ENCODE assay signal across 8 mouse cellular contexts in the genomic region with DNA sequence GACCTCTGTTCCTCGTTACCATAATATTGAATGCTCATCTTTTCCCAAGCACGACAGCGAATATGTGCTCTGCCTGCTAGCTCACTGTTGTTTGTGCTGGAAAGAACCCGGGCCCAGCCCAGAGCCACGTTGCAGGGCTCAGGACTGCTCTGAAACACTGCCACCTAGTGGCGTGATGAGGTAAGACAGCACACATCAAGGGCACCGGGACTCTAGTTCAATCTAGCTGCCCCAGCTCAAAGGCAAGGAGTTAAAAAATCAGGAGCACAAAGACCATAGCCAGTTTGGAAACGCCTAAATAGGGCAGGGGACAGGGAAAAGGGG. TPM values are rescaled to one million over a fixed set of nuclear protein-coding genes. Genes with fewer than 3 reads are reported as not detected.
DNase-seq lines count a peak whose midpoint lies in the region; ATAC-seq lines count a peak whose summit lies in the region.

No protein-coding gene starts in this region.

- 0% methylated on average over 8 of the region's 8 CpGs for WGBS in intestine, embryonic 14.5 days

- ATAC-seq in intestine, embryonic 14.5 days (replicated peaks; ENCODE audit: low FRiP score, low TSS enrichment, low read depth) = peak; percentile 71
- peak; percentile 80 for ATAC-seq in megakaryocyte-erythroid progenitor cell, adult 5-6 weeks (replicated peaks; ENCODE audit: low FRiP score, low TSS enrichment, poor library complexity, severe bottlenecking)

- intact Hi-C loops in left cerebral cortex, postnatal 10 days (cut with DNase I) = no loop called here

- no peaks in the 10 kb centered on the region for H3K9me3 ChIP-seq in intestine, embryonic 14.5 days (ENCODE audit: control insufficient read depth, low read length)

- H3K27me3 ChIP-seq in intestine, embryonic 14.5 days (replicated peaks; ENCODE audit: control insufficient read depth, insufficient read depth, low read length) = no peaks in the 10 kb centered on the region

- H3K9ac ChIP-seq in intestine, embryonic 14.5 days (ENCODE audit: low read length) = peak overlapping the region; percentile 17; the same call in 1 of the 2 replicates

- peak; percentile 83 to 93 for DNase-seq in adrenal gland, adult (ENCODE audit: inconsistent age in 2 of 2, low spot score in 1 of 2)
- DNase-seq in embryo, embryonic 10.5 days (ENCODE audit: low spot score) = peak; percentile 96
- peak; percentile 80 for DNase-seq in gastrocnemius, postnatal 25 days
- peak; percentile 95 for DNase-seq in intestine, embryonic 14.5 days (ENCODE audit: low spot score)
- DNase-seq in left cerebral cortex, postnatal 10 days (ENCODE audit: extremely low spot score in 1 of 2, low spot score in 2 of 2) = peak; percentile 83 to 90
- DNase-seq in right cerebral cortex, postnatal 14 days = peak; percentile 90
- peak; percentile 84 for DNase-seq in urinary bladder, postnatal 25 days (ENCODE audit: low spot score)

- peaks cover 36% of the 10 kb centered on the region for H3K4me1 ChIP-seq in intestine, embryonic 14.5 days (replicated peaks; ENCODE audit: control insufficient read depth, insufficient read depth, low read length)

- no peak overlapping the region for H3K4me3 ChIP-seq in intestine, embryonic 14.5 days (ENCODE audit: low read depth, low read length)

- H3K36me3 ChIP-seq in intestine, embryonic 14.5 days (ENCODE audit: control insufficient read depth, insufficient read depth, low read length) = no peaks in the 10 kb centered on the region

- peak overlapping the region; percentile 34 for H3K4me2 ChIP-seq in intestine, embryonic 14.5 days (ENCODE audit: low read length)

- peak overlapping the region; percentile 47; the same call in 1 of the 2 replicates for H3K27ac ChIP-seq in intestine, embryonic 14.5 days (ENCODE audit: low read depth)

RNA-seq across cellular contexts. Expression of gene Medag, which starts 35.7 kb away (rescaled TPM):
- 10 to 100 TPM; 15.8 to 18.2 TPM for total RNA-seq in gastrocnemius, postnatal 25 days (2021)
- 2.2 TPM in 2 replicates for polyA plus RNA-seq in intestine, embryonic 14.5 days (2014; fragmentation: Nextera tagmentation; extraction: Ambion mirVana)
- 1 to 10 TPM; 2.7 to 3.5 TPM for total RNA-seq in left cerebral cortex, postnatal 10 days (2021)
- not detected in 2 replicates for total RNA-seq in megakaryocyte-erythroid progenitor cell, adult 5-6 weeks (2014; fragmentation: Nextera tagmentation)
- not detected in 2 replicates for total RNA-seq in megakaryocyte-erythroid progenitor cell, adult 5-6 weeks (2017)
